Mouse (Mus musculus): Measurements from ENCODE around the gene Sirt2.

Sirt2 gene

GRCm38 (mm10) chr7:28766910-28767309 is 375 bp downstream of the Sirt2 start:
- no peak for DNase-seq (ENCODE audit: low read depth in 2 of 2, low spot score in 2 of 2)

- DNase-seq (ENCODE audit: low read depth in 2 of 2, low spot score in 2 of 2): no peak
Observed at GRCm38 (mm10) chr7:28767462-28767965, 979 bp downstream of the Sirt2 start, which contains the start of gene Nfkbib. Gene Nfkbib (minus strand): TSS chr7:28767512.

GRCm38 (mm10) chr7:28769414-28769958 is 3.0 kb downstream of the Sirt2 start:
- DNase-seq (ENCODE audit: low read depth in 2 of 2, low spot score in 2 of 2): no peak

GRCm38 (mm10) chr7:28770309-28770708 is 3.8 kb downstream of the Sirt2 start:
- DNase-seq (ENCODE audit: low read depth in 2 of 2, low spot score in 2 of 2): no peak

- DNase-seq (ENCODE audit: low read depth in 2 of 2, low spot score in 2 of 2): no peak
Observed at GRCm38 (mm10) chr7:28771867-28772266, 5.3 kb downstream of the Sirt2 start.

- no peak for DNase-seq (ENCODE audit: low read depth in 2 of 2, low spot score in 2 of 2)
Observed at GRCm38 (mm10) chr7:28773163-28773562, 6.6 kb downstream of the Sirt2 start.

GRCm38 (mm10) chr7:28774164-28774563 is 7.6 kb downstream of the Sirt2 start:
- DNase-seq (ENCODE audit: low read depth in 2 of 2, low spot score in 2 of 2): no peak

- no peak for DNase-seq (ENCODE audit: low read depth in 2 of 2, low spot score in 2 of 2)
Observed at GRCm38 (mm10) chr7:28775129-28775528, 8.6 kb downstream of the Sirt2 start.

GRCm38 (mm10) chr7:28778825-28779224 is 12.3 kb downstream of the Sirt2 start:
- DNase-seq (ENCODE audit: low read depth in 2 of 2, low spot score in 2 of 2): no peak

- DNase-seq (ENCODE audit: low read depth in 2 of 2, low spot score in 2 of 2): peak; percentile 85 to 91
Observed at GRCm38 (mm10) chr7:28780067-28780658, 13.6 kb downstream of the Sirt2 start.

GRCm38 (mm10) chr7:28780857-28781256 is 14.3 kb downstream of the Sirt2 start:
- DNase-seq (ENCODE audit: low read depth in 2 of 2, low spot score in 2 of 2): no peak

- DNase-seq (ENCODE audit: low read depth in 2 of 2, low spot score in 2 of 2): peak; percentile 69 to 74
Observed at GRCm38 (mm10) chr7:28781261-28781663, 14.7 kb downstream of the Sirt2 start.

- no peak for DNase-seq (ENCODE audit: low read depth in 2 of 2, low spot score in 2 of 2)
Observed at GRCm38 (mm10) chr7:28785161-28785560, 18.6 kb downstream of the Sirt2 start.

GRCm38 (mm10) chr7:28787884-28788283 is 21.3 kb downstream of the Sirt2 start:
- no peak for DNase-seq (ENCODE audit: low read depth in 2 of 2, low spot score in 2 of 2)

GRCm38 (mm10) chr7:28788307-28789195 is 22.0 kb downstream of the Sirt2 start, which contains the start of gene Rinl:
Gene Rinl (plus strand): TSS chr7:28788969.
- DNase-seq (ENCODE audit: low read depth in 2 of 2, low spot score in 2 of 2): peak in 1 of 2 experiments; percentile 58

GRCm38 (mm10) chr7:28789235-28789634 is 22.7 kb downstream of the Sirt2 start:
- no peak for DNase-seq (ENCODE audit: low read depth in 2 of 2, low spot score in 2 of 2)

GRCm38 (mm10) chr7:28790066-28790806 is 23.7 kb downstream of the Sirt2 start:
- no peak for DNase-seq (ENCODE audit: low read depth in 2 of 2, low spot score in 2 of 2)

GRCm38 (mm10) chr7:28791706-28792105 is 25.2 kb downstream of the Sirt2 start:
- no peak for DNase-seq (ENCODE audit: low read depth in 2 of 2, low spot score in 2 of 2)

GRCm38 (mm10) chr7:28792391-28793185 is 26.1 kb downstream of the Sirt2 start:
- DNase-seq (ENCODE audit: low read depth in 2 of 2, low spot score in 2 of 2): peak; percentile 53 to 59

GRCm38 (mm10) chr7:28793834-28794233 is 27.3 kb downstream of the Sirt2 start:
- DNase-seq (ENCODE audit: low read depth in 2 of 2, low spot score in 2 of 2): no peak
